Mouse (Mus musculus) neural tube, embryonic 10.5 days (tissue): Measurements from ENCODE around the gene Mfsd4b3.
"Not testable (repeated sequence)": the region's sequence is repeated elsewhere in the genome, so short reads cannot be mapped to it uniquely, and the experiment has no call there.

ENCODE experiments used
- DNase-seq: peaks from one replicate; pipeline ENCODE4 v3.0.0-alpha.2; 2017; ENCODE audit warnings: low spot score; ENCODE audit errors: extremely low spot score

The Mfsd4b3 gene

GRCm38 (mm10) chr10:39959761-39960440 is at the start of gene Mfsd4b3:
Mfsd4b3 (minus strand) TSS chr10:39960153.
- peak; percentile 92 for DNase-seq

GRCm38 (mm10) chr10:40009591-40009990 is 49.6 kb upstream of the Mfsd4b3 start:
- DNase-seq, result no peak

- DNase-seq, result not testable (repeated sequence)
Measured at GRCm38 (mm10) chr10:40008847-40009246, 48.9 kb upstream of the Mfsd4b3 start.

GRCm38 (mm10) chr10:40007953-40008352 is 48.0 kb upstream of the Mfsd4b3 start:
- no peak for DNase-seq

- DNase-seq, result no peak
Measured at GRCm38 (mm10) chr10:40006963-40007362, 47.0 kb upstream of the Mfsd4b3 start.

- DNase-seq, result no peak
Measured at GRCm38 (mm10) chr10:40000746-40001145, 40.8 kb upstream of the Mfsd4b3 start.

GRCm38 (mm10) chr10:39991155-39991554 is 31.2 kb upstream of the Mfsd4b3 start:
- no peak for DNase-seq

- no peak for DNase-seq
Measured at GRCm38 (mm10) chr10:39986466-39986865, 26.5 kb upstream of the Mfsd4b3 start, which contains the start of gene Mfsd4b5. Mfsd4b5 (minus strand) TSS chr10:39986646.

GRCm38 (mm10) chr10:39982604-39983003 is 22.7 kb upstream of the Mfsd4b3 start:
- no peak for DNase-seq

- no peak for DNase-seq
Measured at GRCm38 (mm10) chr10:39978231-39978630, 18.3 kb upstream of the Mfsd4b3 start.

- no peak for DNase-seq
Measured at GRCm38 (mm10) chr10:39977346-39977745, 17.4 kb upstream of the Mfsd4b3 start.

- no peak for DNase-seq
Measured at GRCm38 (mm10) chr10:39975771-39976170, 15.8 kb upstream of the Mfsd4b3 start.

GRCm38 (mm10) chr10:39974982-39975381 is 15.0 kb upstream of the Mfsd4b3 start:
- no peak for DNase-seq

GRCm38 (mm10) chr10:39967512-39967911 is 7.6 kb upstream of the Mfsd4b3 start:
- no peak for DNase-seq

- no peak for DNase-seq
Measured at GRCm38 (mm10) chr10:39961906-39962305, 2.0 kb upstream of the Mfsd4b3 start.

GRCm38 (mm10) chr10:39960441-39960822 is 479 bp upstream of the Mfsd4b3 start:
- DNase-seq, result no peak

GRCm38 (mm10) chr10:39958266-39958665 is 1.7 kb downstream of the Mfsd4b3 start:
- DNase-seq, result no peak

- DNase-seq, result no peak
Measured at GRCm38 (mm10) chr10:39956340-39956878, 3.5 kb downstream of the Mfsd4b3 start.

- no peak for DNase-seq
Measured at GRCm38 (mm10) chr10:39955163-39955562, 4.8 kb downstream of the Mfsd4b3 start.

- no peak for DNase-seq
Measured at GRCm38 (mm10) chr10:39949377-39949954, 10.5 kb downstream of the Mfsd4b3 start.

- DNase-seq, result not testable (repeated sequence)
Measured at GRCm38 (mm10) chr10:39947195-39947594, 12.8 kb downstream of the Mfsd4b3 start.

- no peak for DNase-seq
Measured at GRCm38 (mm10) chr10:39936553-39936952, 23.4 kb downstream of the Mfsd4b3 start.
